Mouse (Mus musculus) liver, adult 2 months (tissue): ENCODE data around the gene Doc2a. TPM values are rescaled to one million over a fixed set of nuclear protein-coding genes. Genes with fewer than 3 reads are reported as not detected.

Experiments used
- DNase-seq: peaks from one replicate; pipeline ENCODE4 v3.0.0-alpha.2; 2011; ENCODE audit warnings: low read depth, low spot score; ENCODE audit errors: extremely low read depth
- H3K27ac ChIP-seq: fragments of 200-500 bp; replicated peaks from 2 replicates; pipeline ENCODE4 v1.5.1; 2012; ENCODE audit warnings: low read depth, mild to moderate bottlenecking, control low read depth, inconsistent platforms, low read length; ENCODE audit not compliant: insufficient read depth
- H3K27me3 ChIP-seq: fragments of 200-500 bp; 2 replicates; pipeline ENCODE4 v1.6.1; 2012; ENCODE audit warnings: mild to moderate bottlenecking, moderate library complexity, low read length, inconsistent platforms; ENCODE audit not compliant: control insufficient read depth, insufficient read depth
- H3K36me3 ChIP-seq: fragments of 200-500 bp; 2 replicates; pipeline ENCODE4 v1.6.1; 2012; ENCODE audit warnings: low read length, inconsistent platforms; ENCODE audit not compliant: control insufficient read depth, insufficient read depth
- H3K4me1 ChIP-seq: fragments of 200-500 bp; 2 replicates; pipeline ENCODE4 v1.6.1; 2011; ENCODE audit warnings: low read length; ENCODE audit not compliant: control insufficient read depth, insufficient read depth
- H3K4me3 ChIP-seq: fragments of 200-500 bp; 2 replicates; pipeline ENCODE4 v1.5.1; 2011; ENCODE audit warnings: low read depth, mild to moderate bottlenecking, control low read depth, low read length, moderate library complexity; ENCODE audit not compliant: insufficient read depth
- H3K79me2 ChIP-seq: fragments of 200-500 bp; 2 replicates; pipeline ENCODE4 v1.6.1; 2012; ENCODE audit warnings: inconsistent platforms, mild to moderate bottlenecking, low read length, moderate library complexity; ENCODE audit not compliant: control insufficient read depth, insufficient read depth
- H3K9ac ChIP-seq: fragments of 200-500 bp; 2 replicates; pipeline ENCODE4 v1.6.1; 2012; ENCODE audit warnings: low read depth, mild to moderate bottlenecking, control low read depth, inconsistent platforms, low read length
- CTCF ChIP-seq: fragments of 200-500 bp; IDR thresholded peaks from 2 replicates; pipeline ENCODE4 v1.5.1; 2011; ENCODE audit warnings: low read depth, low read length, control low read depth
- POLR2A ChIP-seq: fragments of 200-500 bp; IDR thresholded peaks from 2 replicates; pipeline ENCODE4 v1.6.1; 2011; ENCODE audit warnings: low read length, control low read depth; ENCODE audit not compliant: insufficient read depth; ENCODE audit errors: extremely low read depth
- WGBS: fragments of 180-500 bp; shearing (Covaris S2); methylation state at CpG from one replicate; pipeline ENCODE4 v1.1.7; 2018; 5-methylcytosine and 5-hydroxymethylcytosine counted together
- polyA plus RNA-seq: library from polyadenylated mRNA; depleted of rRNA; stranded (reverse); fragments of >200 nt; gene quantifications from 2 replicates; pipeline ENCODE4 v1.2.3, GENCODE M21; 2012
- total RNA-seq: library from RNA; depleted of rRNA; stranded (reverse); fragments of >200 nt; gene quantifications from 2 replicates; pipeline ENCODE4 v1.2.3, GENCODE M21; 2014

The Doc2a gene
- total and polyA plus RNA-seq, 2 experiments, result not detected

DNA sequence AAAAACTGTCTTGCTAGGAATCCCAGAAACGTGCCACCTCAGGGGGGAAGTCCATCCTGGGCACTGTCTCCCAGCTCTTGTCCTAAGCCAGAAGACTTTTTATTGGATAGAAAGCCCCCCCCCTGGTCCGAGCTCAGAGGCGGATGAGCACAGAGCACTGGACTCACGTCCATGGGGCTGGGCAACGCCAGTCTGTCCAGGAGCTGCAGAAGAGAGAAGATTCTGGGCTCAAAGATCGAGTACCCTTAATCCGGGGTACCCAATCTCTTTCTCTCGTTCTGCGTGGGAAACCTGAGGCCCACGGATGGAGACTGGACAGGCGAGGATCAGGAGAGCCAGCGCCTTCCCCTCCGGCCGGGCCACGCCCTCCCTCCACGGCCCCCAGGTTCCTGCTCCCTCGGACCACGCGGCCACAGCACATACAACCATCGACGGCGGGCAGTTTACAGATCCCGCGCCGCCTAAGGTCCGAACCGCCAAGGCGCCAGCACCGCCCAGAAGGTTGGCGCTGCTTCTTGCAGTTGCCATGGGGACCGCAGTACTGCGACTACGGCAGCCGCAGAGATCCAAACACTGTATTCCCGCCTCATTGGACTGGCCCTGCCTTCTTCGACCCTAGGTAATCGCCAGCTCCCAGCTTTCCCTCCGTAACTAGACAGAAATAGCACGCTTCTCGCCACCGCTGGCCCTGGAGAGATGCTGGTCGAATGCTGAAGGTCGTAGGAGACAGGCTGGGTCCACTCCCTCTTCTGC, 38.3 kb upstream of the Doc2a start:
- 3% methylated on average over 43 of the region's 43 CpGs for WGBS
- Histone ChIP-seq H3K79me2 (no peaks in the 10 kb centered on the region), H3K4me3 (peak overlapping the region; percentile 66), H3K27me3 (no peaks in the 10 kb centered on the region), H3K9ac (peak overlapping the region; percentile 68), H3K27ac (no peak overlapping the region), H3K36me3 (no peaks in the 10 kb centered on the region), H3K4me1 (no peaks in the 10 kb centered on the region)
- no peak for TF ChIP-seq CTCF
- no peak for TF ChIP-seq POLR2A
- peak; percentile 84 for DNase-seq

DNA sequence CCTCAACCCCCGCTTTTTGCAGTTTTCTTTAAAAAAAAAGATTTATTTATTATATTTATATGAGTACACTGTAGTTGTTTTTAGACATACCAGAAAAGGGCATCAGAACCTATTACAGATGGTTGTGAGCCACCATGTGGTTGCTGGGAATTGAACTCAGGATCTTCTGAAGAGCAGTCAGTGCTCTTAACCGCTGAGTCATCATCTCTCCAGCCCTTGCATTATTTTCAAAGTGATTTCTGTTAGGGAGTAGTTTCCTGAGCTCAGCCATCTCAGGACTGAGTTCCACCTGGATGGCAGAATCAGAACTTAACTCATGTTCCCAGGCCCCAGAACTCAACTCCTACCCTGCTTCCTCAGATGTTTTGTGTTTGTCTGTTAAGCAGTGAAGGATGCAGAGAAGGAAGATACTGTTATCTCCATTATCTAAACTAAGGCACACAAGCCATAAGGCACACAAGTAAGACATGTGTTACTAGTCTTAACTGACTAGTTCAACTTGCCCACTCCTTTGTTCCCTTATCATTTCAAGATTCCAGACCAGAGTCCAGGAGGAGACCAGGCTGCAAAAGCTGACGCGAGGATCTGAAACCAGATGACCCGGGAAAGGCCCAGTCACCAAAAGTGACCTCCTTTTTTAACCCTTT, 37.4 kb upstream of the Doc2a start:
- Histone ChIP-seq H3K4me1 (no peaks in the 10 kb centered on the region), H3K27ac (no peak overlapping the region), H3K27me3 (no peaks in the 10 kb centered on the region), H3K4me3 (no peak overlapping the region), H3K79me2 (no peaks in the 10 kb centered on the region), H3K36me3 (no peaks in the 10 kb centered on the region), H3K9ac (no peak overlapping the region)
- DNase-seq, result no peak
- 44% methylated on average over 5 of the region's 5 CpGs for WGBS
- TF ChIP-seq CTCF, result no peak
- no peak for TF ChIP-seq POLR2A

DNA sequence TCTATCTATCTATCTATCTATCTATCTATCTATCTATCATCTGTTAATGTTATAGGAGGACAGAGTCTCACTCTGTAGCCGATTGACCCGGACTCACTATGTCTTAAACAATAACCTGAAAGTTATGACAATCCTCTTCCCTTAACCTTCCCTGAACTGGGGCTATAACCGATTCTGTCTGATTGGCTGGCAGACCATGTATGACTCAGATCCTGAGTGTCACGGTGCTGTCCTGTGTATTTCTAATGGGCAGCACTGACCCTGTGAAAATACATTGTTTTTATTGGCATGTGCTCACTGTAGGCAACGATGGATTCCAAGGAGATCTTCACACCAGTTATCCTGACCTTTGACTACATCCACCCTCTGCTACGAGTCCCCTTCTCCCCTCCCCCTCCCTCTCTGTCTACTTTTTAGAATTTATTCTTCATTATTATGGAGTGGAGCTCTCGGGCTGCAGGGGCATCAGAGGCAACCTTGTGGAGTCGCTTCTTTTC, 31.4 kb upstream of the Doc2a start:
- Histone ChIP-seq H3K79me2 (no peaks in the 10 kb centered on the region), H3K4me3 (no peak overlapping the region), H3K27ac (no peak overlapping the region), H3K36me3 (no peaks in the 10 kb centered on the region), H3K27me3 (no peaks in the 10 kb centered on the region), H3K9ac (no peak overlapping the region), H3K4me1 (no peaks in the 10 kb centered on the region)
- no peak for TF ChIP-seq POLR2A
- TF ChIP-seq CTCF, result no peak
- DNase-seq, result no peak
- WGBS, result 54% methylated on average over 8 of the region's 8 CpGs

GRCm38 (mm10) chr7:126816494-126816893, 30.7 kb upstream of the Doc2a start:
- TF ChIP-seq CTCF (no peak), POLR2A (no peak)
- H3K27ac ChIP-seq, result no peak overlapping the region
- H3K79me2 ChIP-seq, result no peaks in the 10 kb centered on the region
- peak; percentile 78 for DNase-seq
- no peaks in the 10 kb centered on the region for H3K36me3 ChIP-seq
- no peak overlapping the region for H3K9ac ChIP-seq
- 34% methylated on average over 8 of the region's 8 CpGs for WGBS
- no peaks in the 10 kb centered on the region for H3K4me1 ChIP-seq
- no peaks in the 10 kb centered on the region for H3K27me3 ChIP-seq
- H3K4me3 ChIP-seq, result no peak overlapping the region

GRCm38 (mm10) chr7:126817595-126817994, 29.6 kb upstream of the Doc2a start:
- TF ChIP-seq POLR2A, result no peak
- no peak for TF ChIP-seq CTCF
- no peaks in the 10 kb centered on the region for H3K4me1 ChIP-seq
- no peak overlapping the region for H3K9ac ChIP-seq
- DNase-seq, result no peak
- H3K27ac ChIP-seq, result no peak overlapping the region
- 90% methylated on average over 7 of the region's 7 CpGs for WGBS
- no peaks in the 10 kb centered on the region for H3K79me2 ChIP-seq
- peaks cover 2% of the 10 kb centered on the region; the same call in 1 of the 2 replicates for H3K27me3 ChIP-seq
- no peak overlapping the region for H3K4me3 ChIP-seq
- no peaks in the 10 kb centered on the region for H3K36me3 ChIP-seq

DNA sequence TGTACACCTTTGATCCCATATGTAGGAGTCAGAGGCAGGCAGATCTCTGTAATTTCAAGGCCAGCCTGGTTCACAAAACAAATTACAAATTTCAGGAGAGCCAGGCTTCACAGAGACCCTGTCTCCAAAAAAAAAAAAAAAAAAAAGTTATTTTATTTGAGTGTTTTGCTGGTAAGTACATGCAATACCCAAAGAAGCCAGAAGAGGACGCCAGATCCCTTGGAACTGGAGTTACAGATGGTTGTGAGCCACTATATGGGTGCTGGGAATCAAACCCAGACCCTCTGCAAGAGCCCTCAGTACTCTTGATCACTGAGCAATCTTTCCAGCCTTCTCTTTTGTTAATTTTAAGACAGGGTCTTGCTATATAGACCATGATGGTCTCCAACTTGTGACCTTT, 28.4 kb upstream of the Doc2a start:
- Histone ChIP-seq H3K36me3 (no peaks in the 10 kb centered on the region), H3K9ac (no peak overlapping the region), H3K4me1 (no peaks in the 10 kb centered on the region), H3K27ac (no peak overlapping the region), H3K27me3 (peaks cover 7% of the 10 kb centered on the region), H3K4me3 (no peak overlapping the region), H3K79me2 (no peaks in the 10 kb centered on the region)
- 35% methylated on average over 1 of the region's 1 CpGs for WGBS
- TF ChIP-seq CTCF (no peak), POLR2A (no peak)
- DNase-seq, result no peak
